Comparison of ENCODE assay signal across 22 mouse cellular contexts in the genomic region with DNA sequence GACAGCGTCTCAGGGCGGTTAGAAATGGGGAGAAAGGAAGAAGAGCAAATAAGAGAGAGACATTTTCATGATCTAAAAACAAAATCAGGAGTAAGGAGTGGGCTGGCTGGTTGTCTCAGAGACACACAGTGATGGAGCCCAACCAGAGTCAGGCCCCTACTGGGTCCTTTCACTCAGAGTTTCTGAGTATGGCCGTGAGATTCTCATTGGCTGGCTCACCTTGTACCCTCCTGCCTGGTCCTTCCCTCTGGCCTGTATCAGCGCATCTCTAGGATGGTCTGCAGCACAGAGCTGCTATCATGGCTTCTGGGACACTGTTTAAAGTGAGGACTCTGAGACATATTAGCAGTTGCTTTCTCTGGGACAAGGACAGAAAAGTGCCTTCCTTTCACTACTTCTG. TPM values are rescaled to one million over a fixed set of nuclear protein-coding genes. Genes with fewer than 3 reads are reported as not detected.
DNase-seq lines count a peak whose midpoint lies in the region; ATAC-seq and TF ChIP-seq lines count a peak whose summit lies in the region.
"Had no signal": no experiment of that assay in that cellular context is flagged by ENCODE, and none has a peak within 500 bp of the region (broad histone marks: within the 10 kb centered on the region; RNA-seq: fewer than 3 reads in every experiment).

No protein-coding gene starts in this region.

- intact Hi-C loops in left cerebral cortex, adult 2 months (cut with DNase I), result no loop called here

- H3K4me3 ChIP-seq in left cerebral cortex, adult 2 months, result no peak overlapping the region
- H3K4me3 ChIP-seq: embryonic facial prominence, embryonic 13.5 days; forebrain, embryonic 12.5 days; gastrocnemius, adult 2 months; heart, embryonic 13.5 days; hindbrain, embryonic 13.5 days had no signal

- H3K27ac ChIP-seq in left cerebral cortex, adult 2 months, result peak overlapping the region; percentile 82
- H3K27ac ChIP-seq: embryonic facial prominence, embryonic 13.5 days; forebrain, embryonic 12.5 days; heart, embryonic 13.5 days; hindbrain, embryonic 13.5 days had no signal

- ATAC-seq in megakaryocyte, adult 5-6 weeks (ENCODE audit: poor library complexity, severe bottlenecking), result no peak
- ATAC-seq: Patski had no signal

- DNase-seq in cerebellum, adult 18-20 months, result peak; percentile 56 to 58
- DNase-seq in cerebellum, postnatal 10 days, result no peak
- no peak for DNase-seq in left cerebral cortex, adult 2 months (ENCODE audit: extremely low spot score in 1 of 2, low spot score in 2 of 2)
- DNase-seq in left cerebral cortex, adult 11 months (ENCODE audit: low spot score), result no peak
- DNase-seq in cerebellum, postnatal 36 days, result peak; percentile 48 to 62
- no peak for DNase-seq in heart, postnatal 4 days
- DNase-seq: adrenal gland, adult 2 months; adrenal gland, postnatal 36 days; heart, adult 11 months; heart, postnatal 36 days; kidney, adult 11 months; kidney, adult 9 months had no signal

- TF ChIP-seq CTCF in left cerebral cortex, adult 2 months (IDR thresholded peaks at IDR 0.05), result no peak

RNA-seq across cellular contexts. Expression of gene Rcvrn, which starts 40.6 kb away (rescaled TPM):
- 1 to 10 TPM in 1 of 2 experiments, under 1 TPM in 1; 0.91 to 3.2 TPM for total RNA-seq in left cerebral cortex, adult 2 months (2021)
- under 1 TPM in 1 of 2 experiments, not detected in 1; 0.26 TPM for total RNA-seq in heart, postnatal 4 days (2021)
- total RNA-seq in megakaryocyte, adult 5-6 weeks (2015), result 0.21 TPM in 1 of 2 replicates, not detected in the other
- total RNA-seq in megakaryocyte, adult 5-6 weeks (2017), result not detected in 2 replicates
- total RNA-seq: CH12.LX; gastrocnemius, adult 2 months; gastrocnemius, postnatal 36 days; heart, postnatal 36 days; hindbrain, postnatal 0 days had no signal

Comparison
In these comparisons a context has a peak if more than half of its experiments do, and no peak if none do; other contexts are left out.
1. DNase-seq: peak in cerebellum, adult 18-20 months (2 of 2) and cerebellum, postnatal 36 days (2 of 2); none in cerebellum, postnatal 10 days (0 of 2), left cerebral cortex, adult 2 months (0 of 2), left cerebral cortex, adult 11 months (single experiment) and heart, postnatal 4 days (single experiment).